Comparison of ENCODE assay signal across 14 mouse cellular contexts in the genomic region with DNA sequence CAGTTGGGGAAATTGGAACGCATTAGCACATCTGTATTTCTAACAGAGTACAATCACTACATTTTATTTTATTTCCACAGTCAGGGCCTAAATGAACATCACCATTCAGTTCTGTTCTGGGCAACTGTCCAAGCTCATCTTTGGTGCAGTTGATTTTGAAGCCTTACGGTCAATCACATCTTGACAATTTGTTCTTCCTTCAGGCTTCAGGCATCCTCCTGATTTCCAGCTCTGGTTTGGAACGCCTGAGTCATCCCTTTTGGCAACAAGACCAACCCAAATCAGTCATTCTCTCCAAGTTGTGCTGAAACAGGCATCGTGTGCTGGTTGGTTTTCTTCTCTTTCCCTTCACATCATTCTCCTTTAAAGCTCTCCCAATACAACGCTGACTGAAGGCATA.
A peak's percentile ranks its signal among the peaks of the same experiment; 100 is the strongest.
DNase-seq lines count a peak whose midpoint lies in the region; ATAC-seq and TF ChIP-seq lines count a peak whose summit lies in the region.
"Had no signal": no experiment of that assay in that cellular context is flagged by ENCODE, and none has a peak within 500 bp of the region (broad histone marks: within the 10 kb centered on the region; RNA-seq: fewer than 3 reads in every experiment).

No protein-coding gene starts in this region.

- H3K9ac ChIP-seq in heart, postnatal 0 days (replicated peaks; ENCODE audit: low read depth, low read length), result no peak overlapping the region
- H3K9ac ChIP-seq in midbrain, embryonic 11.5 days (ENCODE audit: low read length), result no peak overlapping the region
- H3K9ac ChIP-seq in midbrain, embryonic 14.5 days (replicated peaks; ENCODE audit: low read length), result no peak overlapping the region
- H3K9ac ChIP-seq in embryonic facial prominence, embryonic 15.5 days, result no peak overlapping the region
- H3K9ac ChIP-seq: kidney, embryonic 15.5 days had no signal

- TF ChIP-seq CTCF in heart, postnatal 0 days (IDR thresholded peaks at IDR 0.05; ENCODE audit: low read depth), result no peak

- H3K4me1 ChIP-seq in heart, postnatal 0 days (ENCODE audit: control insufficient read depth, insufficient read depth), result no peaks in the 10 kb centered on the region
- no peaks in the 10 kb centered on the region for H3K4me1 ChIP-seq in midbrain, embryonic 11.5 days (ENCODE audit: control insufficient read depth, insufficient read depth, low read length)
- no peaks in the 10 kb centered on the region for H3K4me1 ChIP-seq in midbrain, embryonic 14.5 days (ENCODE audit: control insufficient read depth, insufficient read depth, low read length)
- no peaks in the 10 kb centered on the region for H3K4me1 ChIP-seq in embryonic facial prominence, embryonic 15.5 days
- H3K4me1 ChIP-seq: kidney, embryonic 15.5 days; megakaryocyte, embryonic 14.5 days had no signal

- no peak overlapping the region for H3K4me3 ChIP-seq in heart, postnatal 0 days (ENCODE audit: low read depth, low read length)
- no peak overlapping the region for H3K4me3 ChIP-seq in midbrain, embryonic 11.5 days (ENCODE audit: low read depth, low read length)
- no peak overlapping the region for H3K4me3 ChIP-seq in midbrain, embryonic 14.5 days (replicated peaks; ENCODE audit: low read depth, low read length)
- H3K4me3 ChIP-seq in embryonic facial prominence, embryonic 15.5 days (replicated peaks), result no peak overlapping the region
- H3K4me3 ChIP-seq: kidney, embryonic 15.5 days; megakaryocyte, embryonic 14.5 days; myocyte had no signal

- no peaks in the 10 kb centered on the region for H3K27me3 ChIP-seq in heart, postnatal 0 days (ENCODE audit: control insufficient read depth, insufficient read depth, low read length)
- no peaks in the 10 kb centered on the region for H3K27me3 ChIP-seq in midbrain, embryonic 11.5 days (ENCODE audit: control insufficient read depth, insufficient read depth, low read length)
- no peaks in the 10 kb centered on the region for H3K27me3 ChIP-seq in midbrain, embryonic 14.5 days (ENCODE audit: control insufficient read depth, insufficient read depth, low read length)
- no peaks in the 10 kb centered on the region for H3K27me3 ChIP-seq in embryonic facial prominence, embryonic 15.5 days
- H3K27me3 ChIP-seq: kidney, embryonic 15.5 days; megakaryocyte, embryonic 14.5 days had no signal

- TF ChIP-seq EP300 in heart, postnatal 0 days (IDR thresholded peaks at IDR 0.05; ENCODE audit: low read depth), result no peak

- H3K4me2 ChIP-seq in heart, postnatal 0 days (ENCODE audit: low read depth, low read length), result no peak overlapping the region
- no peak overlapping the region for H3K4me2 ChIP-seq in midbrain, embryonic 11.5 days
- no peak overlapping the region for H3K4me2 ChIP-seq in midbrain, embryonic 14.5 days (ENCODE audit: low read length)
- H3K4me2 ChIP-seq in embryonic facial prominence, embryonic 15.5 days (replicated peaks), result no peak overlapping the region
- H3K4me2 ChIP-seq: kidney, embryonic 15.5 days had no signal

- 56% methylated on average over 5 of the region's 5 CpGs for WGBS in heart, postnatal 0 days
- 89% methylated on average over 5 of the region's 5 CpGs for WGBS in midbrain, embryonic 11.5 days
- 93% methylated on average over 5 of the region's 5 CpGs for WGBS in midbrain, embryonic 14.5 days
- WGBS in embryonic facial prominence, embryonic 15.5 days, result 56% methylated on average over 5 of the region's 5 CpGs

- ATAC-seq in heart, postnatal 0 days (ENCODE audit: insufficient read depth, low read depth), result no peak
- no peak for ATAC-seq in midbrain, embryonic 11.5 days (ENCODE audit: low FRiP score)
- ATAC-seq in midbrain, embryonic 14.5 days (ENCODE audit: low FRiP score, low TSS enrichment), result no peak
- ATAC-seq in embryonic facial prominence, embryonic 15.5 days (ENCODE audit: insufficient number of reproducible peaks, low FRiP score, low TSS enrichment, low read depth), result no peak
- ATAC-seq: forebrain, embryonic 14.5 days had no signal

- H3K9me3 ChIP-seq in heart, postnatal 0 days (replicated peaks; ENCODE audit: control insufficient read depth, low read length), result no peaks in the 10 kb centered on the region
- H3K9me3 ChIP-seq in midbrain, embryonic 11.5 days (ENCODE audit: control insufficient read depth, low read length), result no peaks in the 10 kb centered on the region
- no peaks in the 10 kb centered on the region for H3K9me3 ChIP-seq in midbrain, embryonic 14.5 days (ENCODE audit: control insufficient read depth, low read length)
- H3K9me3 ChIP-seq in embryonic facial prominence, embryonic 15.5 days (replicated peaks), result no peaks in the 10 kb centered on the region
- H3K9me3 ChIP-seq: kidney, embryonic 15.5 days had no signal

- H3K36me3 ChIP-seq in heart, postnatal 0 days (replicated peaks; ENCODE audit: control insufficient read depth, insufficient read depth, low read length), result no peaks in the 10 kb centered on the region
- H3K36me3 ChIP-seq in midbrain, embryonic 11.5 days (ENCODE audit: control insufficient read depth, insufficient read depth, low read length), result no peaks in the 10 kb centered on the region
- H3K36me3 ChIP-seq in midbrain, embryonic 14.5 days (ENCODE audit: control insufficient read depth, insufficient read depth, low read length), result no peaks in the 10 kb centered on the region
- H3K36me3 ChIP-seq in embryonic facial prominence, embryonic 15.5 days, result no peaks in the 10 kb centered on the region
- H3K36me3 ChIP-seq: kidney, embryonic 15.5 days had no signal

- peak; percentile 11 for DNase-seq in heart, postnatal 0 days (ENCODE audit: low spot score)
- no peak for DNase-seq in heart, postnatal 4 days
- peak; percentile 80 for DNase-seq in midbrain, embryonic 11.5 days (ENCODE audit: low spot score, missing footprints)
- DNase-seq in midbrain, embryonic 14.5 days, result no peak
- peak; percentile 36 for DNase-seq in telencephalon, adult 2 months (ENCODE audit: low read depth, low spot score)
- no peak for DNase-seq in kidney, adult 18-20 months
- DNase-seq: adrenal gland, postnatal 25 days; gastrocnemius, postnatal 10 days; thymus, postnatal 36 days had no signal

- H3K27ac ChIP-seq in heart, postnatal 0 days (ENCODE audit: low read depth), result no peak overlapping the region
- no peak overlapping the region for H3K27ac ChIP-seq in midbrain, embryonic 11.5 days (ENCODE audit: low read depth, low read length)
- H3K27ac ChIP-seq in midbrain, embryonic 14.5 days (replicated peaks; ENCODE audit: low read depth, low read length), result no peak overlapping the region
- peak overlapping the region; percentile 41; the same call in 1 of the 2 replicates for H3K27ac ChIP-seq in embryonic facial prominence, embryonic 15.5 days (replicated peaks)
- H3K27ac ChIP-seq: kidney, embryonic 15.5 days had no signal

Comparison
In these comparisons a context has a peak if more than half of its experiments do, and no peak if none do; other contexts are left out.
1. DNase-seq: peak in heart, postnatal 0 days (single experiment), midbrain, embryonic 11.5 days (single experiment) and telencephalon, adult 2 months (single experiment); none in heart, postnatal 4 days (single experiment), midbrain, embryonic 14.5 days (single experiment) and kidney, adult 18-20 months (single experiment).